Mouse (Mus musculus) heart, postnatal 36 days (tissue): Measurements from ENCODE around the gene Sel1l3. TPM values are rescaled to one million over a fixed set of nuclear protein-coding genes. Genes with fewer than 3 reads are reported as not detected.

ENCODE experiments used
- DNase-seq, 2 experiments: peaks; one replicate each; pipeline ENCODE4 v3.0.0; 2021 to 2022
- intact Hi-C: fragments of 180-260 bp; cut with DNase I; formaldehyde crosslinking; loops from one replicate; pipeline ENCODE4 v1.15.1; 2025
- total RNA-seq, 2 experiments: library from RNA; stranded (reverse); gene quantifications; 2 replicates each; pipeline ENCODE4 v1.2.3; 2021

The Sel1l3 gene
- total RNA-seq, 2 experiments from 2014 or later, result 1.3 to 2.8 TPM

DNA sequence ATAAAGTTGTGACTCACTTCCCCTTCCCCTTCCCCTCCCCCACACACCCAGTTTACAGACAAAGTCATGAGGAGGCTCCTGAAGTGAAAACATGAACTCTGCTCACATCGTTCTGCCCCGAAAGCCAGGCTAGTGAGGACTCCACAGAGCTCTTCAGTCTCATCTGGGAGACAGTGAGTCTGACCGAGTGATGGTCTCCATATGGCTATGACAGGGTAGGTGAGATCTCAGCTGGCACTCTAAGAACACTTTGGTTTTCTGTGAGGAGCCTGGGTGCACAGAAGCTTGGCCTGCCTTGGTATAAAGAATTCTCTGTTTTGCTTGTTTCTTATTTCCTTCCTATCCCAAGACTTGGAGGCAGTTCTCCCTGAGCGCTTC lies 67.1 kb downstream of the Sel1l3 start:
- DNase-seq, result no peak
- intact Hi-C loops, result no loop called here

DNA sequence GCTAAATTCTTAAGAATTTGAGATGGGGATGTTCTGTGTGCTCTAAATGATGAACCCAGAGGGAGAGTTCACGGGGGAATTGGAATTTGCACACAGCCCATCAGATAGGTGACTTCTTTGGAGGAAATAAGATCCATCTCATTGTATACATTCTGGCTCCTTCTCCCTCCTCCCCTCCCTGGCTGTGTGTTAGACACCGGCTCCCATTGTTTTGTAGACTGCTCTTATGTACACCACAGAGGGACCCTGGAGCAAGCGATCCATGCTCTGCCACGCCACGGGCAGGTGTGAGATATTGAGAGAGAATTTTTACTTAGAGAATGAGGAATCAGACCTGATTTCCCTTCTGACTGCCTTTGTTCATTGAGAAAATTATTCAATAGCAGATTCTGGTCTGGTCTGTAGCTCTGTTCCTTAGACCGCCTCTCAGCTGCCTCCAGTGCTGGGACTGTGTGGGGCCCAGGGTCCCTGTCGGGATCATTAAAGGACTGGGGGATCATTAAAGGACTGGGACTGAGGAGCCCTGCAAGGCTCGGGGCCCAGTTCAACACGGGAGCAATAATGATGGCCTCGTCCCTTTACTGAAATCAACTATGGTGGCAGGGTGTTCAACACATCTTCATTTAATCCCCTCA lies 67.6 kb downstream of the Sel1l3 start:
- DNase-seq, result no peak
- intact Hi-C loops, result no loop called here

DNA sequence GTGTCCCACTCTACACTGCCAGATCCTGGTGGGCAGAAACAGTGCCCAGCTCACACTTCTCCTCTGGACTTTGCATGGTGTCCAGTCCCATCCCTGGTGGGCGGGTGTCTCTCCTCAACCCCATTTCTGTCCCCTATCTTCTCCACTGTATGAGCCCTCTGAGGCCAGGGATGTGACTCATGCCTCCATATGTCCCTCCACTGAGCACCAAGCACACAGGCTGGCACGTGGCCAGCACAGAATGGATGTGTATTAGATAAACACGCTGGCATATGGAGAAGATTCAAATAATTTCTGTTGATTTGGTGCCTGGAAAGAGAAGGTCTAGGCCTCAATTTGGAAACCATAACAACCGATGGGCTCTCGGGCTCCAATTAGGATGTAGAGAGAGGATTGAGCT lies 71.1 kb downstream of the Sel1l3 start:
- DNase-seq, result no peak
- intact Hi-C loops, result no loop called here

DNA sequence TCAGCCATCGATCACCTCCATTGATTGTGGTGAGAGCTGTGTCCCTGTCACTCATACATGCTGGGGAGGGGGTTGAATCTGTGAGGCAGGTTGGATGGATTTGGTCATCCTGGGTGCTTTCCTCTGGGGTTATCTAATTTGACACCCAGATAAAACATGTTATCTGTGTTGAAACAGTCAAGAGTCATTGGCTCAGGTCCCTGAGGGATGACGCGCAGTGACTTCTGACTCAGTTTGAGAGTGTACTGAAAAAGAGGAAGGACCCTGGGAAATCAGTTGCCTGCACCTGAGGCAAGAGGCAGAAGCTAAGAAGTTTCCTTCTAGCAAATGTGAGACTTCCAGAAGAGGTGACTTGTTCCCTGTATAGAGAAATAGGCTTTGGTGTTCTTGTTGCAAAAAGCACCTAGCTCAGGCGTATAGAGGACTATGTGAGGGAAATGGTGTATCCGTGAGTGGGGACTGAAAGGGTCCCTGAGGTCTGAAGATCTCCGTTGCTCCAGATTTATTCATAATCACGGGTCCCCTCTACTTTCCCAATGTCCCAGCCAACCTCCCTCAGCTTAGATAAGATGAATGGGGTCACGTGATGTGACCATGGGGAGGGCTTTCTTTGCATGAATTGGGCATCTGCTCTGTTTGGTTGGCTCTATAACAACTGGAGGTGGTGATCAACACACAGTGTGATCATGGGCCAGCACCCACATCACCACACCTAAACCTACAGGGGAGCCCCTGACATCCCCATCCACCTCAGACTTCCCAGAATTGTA lies 73.4 kb downstream of the Sel1l3 start:
- intact Hi-C loops, result no loop called here
- DNase-seq, result no peak

DNA sequence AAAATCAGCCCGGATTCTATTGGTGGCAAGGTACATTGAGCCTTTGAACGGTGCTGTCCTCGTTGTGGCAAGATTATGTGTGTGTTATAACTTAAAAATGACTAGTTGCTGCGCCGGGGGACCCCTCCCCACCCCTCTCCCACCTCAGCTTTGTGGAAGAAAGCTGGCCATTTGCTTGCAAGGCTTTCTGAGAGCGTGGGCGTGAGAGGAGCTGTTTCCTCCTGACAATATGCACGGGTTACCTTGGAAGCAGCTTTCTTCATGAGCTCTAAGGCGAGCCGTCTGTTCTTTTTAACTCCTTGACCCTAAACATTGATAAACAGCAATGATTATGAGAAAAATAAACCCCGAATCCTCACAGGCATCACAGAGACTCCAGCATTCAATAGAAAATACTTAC lies 74.2 kb downstream of the Sel1l3 start:
- intact Hi-C loops, result no loop called here
- no peak for DNase-seq

DNA sequence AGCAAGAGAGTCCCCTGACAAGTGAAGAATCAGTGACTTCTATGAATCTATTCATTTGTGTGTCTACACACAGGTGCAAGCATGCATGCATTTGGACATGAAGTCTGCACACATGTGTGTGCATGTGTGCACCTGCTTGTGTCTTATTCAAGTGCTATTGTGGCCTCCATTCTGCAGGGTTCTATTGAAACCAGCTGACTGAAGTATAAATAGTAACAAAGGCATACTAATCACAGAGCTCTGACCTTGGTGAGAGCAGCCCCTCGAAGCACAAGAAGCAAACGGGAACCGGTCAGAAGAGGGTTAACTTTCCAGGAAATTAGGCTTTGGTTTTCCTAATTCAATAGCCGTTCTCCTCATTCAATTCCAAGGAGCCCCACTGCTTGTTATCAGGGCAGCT lies 74.6 kb downstream of the Sel1l3 start:
- DNase-seq, result no peak
- intact Hi-C loops, result no loop called here

DNA sequence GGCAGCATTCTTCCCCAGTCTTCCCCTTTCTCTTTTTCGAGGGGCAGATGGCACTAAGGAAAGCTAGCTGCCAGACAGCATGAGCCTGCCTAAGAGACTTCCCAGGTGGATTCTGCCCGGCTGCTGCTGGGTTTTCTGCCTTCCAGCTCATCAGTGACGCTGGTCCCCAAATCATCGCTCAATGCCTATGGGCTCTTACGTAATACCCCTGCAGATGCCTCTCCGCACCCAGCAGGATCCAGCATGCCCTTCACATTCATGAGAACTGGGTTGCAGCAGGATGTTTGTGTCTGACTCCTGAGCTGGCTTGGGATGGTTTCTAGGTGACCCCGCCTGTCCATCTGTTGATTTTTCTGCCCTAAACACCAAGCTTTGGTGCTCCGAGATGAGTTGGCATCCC lies 75.7 kb downstream of the Sel1l3 start:
- intact Hi-C loops, result no loop called here
- DNase-seq, result no peak

DNA sequence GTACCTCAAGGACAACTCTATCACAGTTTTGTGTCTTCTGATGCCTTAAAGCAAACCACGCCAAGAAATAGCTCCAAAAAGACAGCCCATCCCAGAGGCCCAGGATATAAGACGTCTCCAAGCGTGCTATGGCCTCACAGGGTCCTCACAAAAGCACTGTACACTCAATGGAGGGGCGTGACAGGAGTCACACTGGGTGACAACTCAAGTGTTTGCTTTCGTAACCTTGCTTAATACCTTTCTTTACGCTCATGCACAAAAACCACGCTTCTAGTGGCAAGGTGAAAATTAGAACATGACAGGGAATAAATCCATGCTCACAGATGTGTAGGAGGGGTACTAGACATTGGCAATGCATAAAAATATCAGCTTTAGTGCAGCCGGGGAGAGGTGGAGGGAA lies 77.7 kb downstream of the Sel1l3 start:
- DNase-seq, result no peak
- intact Hi-C loops, result no loop called here

DNA sequence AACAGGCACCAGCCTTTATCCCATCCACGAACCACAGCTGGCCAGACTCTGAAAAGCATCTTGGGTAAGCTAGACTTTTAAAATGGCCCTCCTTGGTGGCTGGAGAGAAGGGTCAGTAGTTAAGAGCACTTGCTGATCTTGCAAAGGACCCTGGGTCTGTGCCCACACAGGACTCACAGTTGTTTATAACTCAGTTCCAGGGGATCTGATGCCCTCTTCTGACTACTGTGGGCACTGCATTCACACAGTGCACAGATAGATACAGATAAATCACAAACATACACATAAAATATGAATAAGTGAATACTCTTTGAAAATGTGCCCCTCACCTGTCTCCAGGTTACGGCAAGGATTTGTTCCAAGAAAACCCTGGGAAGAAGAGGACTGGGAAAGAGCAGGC lies 79.7 kb downstream of the Sel1l3 start:
- DNase-seq, result no peak
- intact Hi-C loops, result no loop called here

DNA sequence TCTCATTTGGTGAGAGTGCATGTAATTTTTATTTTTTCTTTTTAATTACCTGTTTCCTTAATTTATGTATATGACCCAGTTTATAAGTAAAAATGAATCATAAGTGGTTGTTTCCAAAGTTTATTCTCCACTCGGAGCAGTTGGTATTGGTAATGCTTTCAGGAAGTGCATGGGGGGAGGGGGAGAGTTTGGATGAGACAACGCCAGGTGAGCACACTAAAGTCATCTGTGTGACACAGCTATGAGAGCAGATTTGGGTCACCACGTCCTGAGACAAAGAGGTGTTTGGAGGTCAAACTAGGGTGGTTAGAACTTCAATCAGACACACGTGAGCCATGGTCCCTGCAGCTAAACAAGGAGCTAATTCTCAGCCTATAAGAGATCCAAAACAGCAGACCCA lies 89.0 kb downstream of the Sel1l3 start:
- no peak for DNase-seq
- intact Hi-C loops, result no loop called here

DNA sequence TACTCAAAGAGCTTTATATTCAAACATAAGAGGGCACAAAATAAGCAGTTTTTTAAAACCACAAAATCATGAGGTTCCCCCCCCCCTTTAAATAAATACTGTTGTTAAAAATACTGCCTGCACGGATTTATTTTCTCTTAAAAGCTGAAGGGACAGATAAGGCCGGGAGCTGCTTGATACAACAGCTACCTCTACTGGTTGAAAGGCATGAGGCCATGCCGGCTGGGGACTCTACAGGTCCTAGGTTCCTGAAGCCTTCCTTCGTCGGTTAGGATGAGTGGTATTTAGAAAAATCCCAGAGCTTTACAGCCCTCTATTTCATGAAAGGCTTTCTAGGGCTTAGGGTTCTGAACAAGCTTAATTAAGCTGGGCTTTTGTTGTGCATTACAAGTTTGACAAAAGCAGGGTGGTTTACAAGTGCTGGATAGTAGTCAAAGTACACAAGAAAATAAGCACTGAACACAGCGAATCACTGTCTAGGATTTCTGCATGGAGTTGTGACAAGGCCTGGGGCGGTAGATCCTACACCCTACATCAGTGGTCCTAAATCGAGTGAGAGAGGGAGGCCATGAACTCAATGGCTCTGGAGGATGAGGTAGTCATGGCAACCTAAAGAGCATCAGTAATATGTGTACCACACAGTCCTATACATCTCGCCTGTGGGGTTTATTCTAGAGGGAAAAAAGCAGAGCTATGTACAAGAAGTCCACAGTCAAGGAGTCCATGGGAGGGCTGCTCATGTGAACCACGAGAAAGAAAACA lies 90.0 kb downstream of the Sel1l3 start:
- DNase-seq, result peak; percentile 4 to 10
- intact Hi-C loops, result loop anchor here (1.0 kb wide), 1 partner anchor 244 kb away; no protein-coding TSS in a partner anchor

DNA sequence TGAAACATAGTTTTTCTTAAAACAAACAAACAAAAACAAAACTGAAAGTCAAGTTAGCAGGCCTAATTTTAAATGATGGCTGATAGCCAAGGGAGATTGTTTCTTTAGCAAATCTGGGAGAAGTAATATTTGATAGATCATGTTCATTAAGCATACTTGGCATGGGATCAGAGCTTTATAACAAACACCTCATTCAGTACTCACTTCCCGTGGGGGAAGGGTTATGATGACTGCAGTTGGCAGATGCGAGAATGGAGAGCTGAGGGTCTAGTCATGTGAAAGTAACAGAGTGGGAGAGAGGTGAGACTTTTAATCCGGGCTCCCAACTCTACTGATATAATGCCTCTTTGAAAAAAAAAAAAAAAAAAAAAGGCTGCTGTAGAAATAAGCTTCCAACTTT lies 94.0 kb downstream of the Sel1l3 start:
- intact Hi-C loops, result no loop called here
- no peak for DNase-seq

DNA sequence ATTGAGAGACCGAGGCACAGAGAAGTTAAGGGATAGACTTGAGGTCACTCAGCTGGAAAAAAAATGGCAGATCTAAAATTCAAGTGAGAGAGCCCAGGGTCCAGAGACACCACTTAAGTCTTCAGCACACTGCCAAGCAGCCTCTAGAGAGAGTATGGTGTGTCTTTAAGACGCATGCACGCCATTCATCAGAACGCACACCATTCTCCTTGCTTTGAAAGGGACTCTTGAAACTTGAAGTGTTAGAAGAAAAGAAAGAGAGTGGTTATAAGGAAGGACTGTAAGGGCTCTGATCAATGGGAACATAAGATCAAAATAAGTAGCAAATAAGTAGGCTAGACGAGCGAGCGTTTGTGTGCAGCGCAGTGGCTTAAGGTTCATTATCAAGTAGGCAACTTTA lies 95.5 kb downstream of the Sel1l3 start:
- intact Hi-C loops, result no loop called here

DNA sequence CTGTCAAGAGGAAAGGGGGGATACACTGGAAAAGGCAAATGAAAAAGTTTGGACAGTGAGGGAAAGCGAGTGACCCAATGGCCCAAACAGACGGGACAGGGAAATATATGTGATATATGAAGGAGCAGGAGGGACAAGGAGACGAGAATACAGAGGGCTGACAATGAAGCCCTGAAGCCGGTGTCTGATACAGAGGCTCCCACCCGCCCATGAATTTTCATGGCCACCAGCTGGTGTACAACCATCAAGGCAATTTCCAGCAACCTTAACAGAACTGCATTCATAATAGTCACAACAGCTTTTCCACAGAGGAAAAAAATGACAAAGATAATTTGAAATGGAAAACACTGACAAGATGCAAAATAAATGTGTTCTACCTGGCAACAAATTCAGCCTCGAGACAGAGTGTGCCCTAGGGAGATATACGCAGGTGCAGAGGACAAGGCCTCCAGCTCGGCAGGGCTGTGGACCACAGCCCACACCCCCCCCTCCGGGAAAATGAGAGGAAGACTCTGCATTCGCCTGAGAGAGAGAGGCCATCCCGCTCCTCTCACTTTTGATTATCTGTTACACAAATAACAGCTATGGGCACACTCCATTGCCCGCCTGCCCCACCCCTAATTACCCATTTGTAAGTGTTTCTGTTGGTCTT lies 99.0 kb downstream of the Sel1l3 start:
- intact Hi-C loops, result no loop called here

More for the DNA sequence above, 95.5 kb downstream of the Sel1l3 start:
- DNase-seq, result no peak

DNA sequence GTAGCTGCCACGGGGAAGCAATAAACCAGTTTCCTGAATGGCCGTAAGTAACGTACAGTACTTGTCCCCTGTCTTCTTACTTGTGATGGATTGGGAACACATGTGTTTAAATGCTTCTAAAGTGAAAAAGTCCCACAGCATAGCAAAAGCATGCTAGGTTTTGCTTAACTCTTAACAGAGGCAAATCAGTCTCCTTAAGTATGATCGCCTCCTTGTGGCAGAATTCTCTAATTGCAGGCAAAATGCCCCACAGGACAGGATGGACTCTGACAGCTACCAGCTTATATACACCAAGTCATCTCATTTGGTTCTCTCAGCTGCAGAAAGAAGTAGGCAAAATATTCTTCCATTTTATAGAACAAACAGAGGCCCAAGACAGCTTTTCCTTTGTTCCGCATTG lies 100.8 kb downstream of the Sel1l3 start:
- no peak for DNase-seq
- intact Hi-C loops, result no loop called here

More for the DNA sequence above, 99.0 kb downstream of the Sel1l3 start:
- DNase-seq, result no peak

DNA sequence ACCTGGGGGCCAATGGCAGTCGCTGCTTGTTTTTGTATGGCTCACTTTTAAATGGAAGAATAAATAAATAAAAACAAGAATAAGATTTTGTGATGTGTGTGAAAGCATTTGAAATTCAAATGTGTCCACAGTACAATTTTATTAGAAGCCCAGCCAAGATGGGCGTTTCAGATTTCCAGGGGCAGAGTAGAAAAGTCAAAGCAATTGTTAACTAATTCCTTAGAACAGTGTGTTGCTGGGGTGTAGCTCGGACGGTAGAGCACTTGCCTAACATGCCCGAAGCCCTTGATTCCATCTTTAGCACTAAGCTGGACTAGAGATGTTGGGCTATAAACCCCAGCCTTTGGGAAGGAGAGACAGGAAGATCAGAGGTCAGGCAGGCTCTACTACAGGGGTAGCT lies 102.7 kb downstream of the Sel1l3 start:
- no peak for DNase-seq
- intact Hi-C loops, result no loop called here

DNA sequence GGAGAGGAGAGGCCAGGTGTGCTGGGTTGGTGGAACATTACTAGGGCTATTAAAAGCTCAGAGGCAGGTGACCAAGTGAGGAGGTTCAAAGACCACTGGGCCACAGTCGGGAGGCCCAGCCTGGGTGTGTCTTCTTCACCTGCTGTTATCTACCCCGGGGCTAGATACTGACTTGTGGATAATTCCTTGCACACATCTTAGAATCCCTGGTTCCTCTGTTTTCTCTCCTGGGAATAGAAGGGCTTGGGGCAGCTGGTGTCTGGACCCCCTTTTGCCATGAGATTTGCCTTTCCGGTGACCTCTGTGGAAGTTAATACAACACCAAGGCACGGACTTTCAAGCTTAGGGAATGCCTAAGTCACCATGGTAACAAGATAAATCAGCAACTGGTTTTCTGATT lies 103.5 kb downstream of the Sel1l3 start:
- intact Hi-C loops, result no loop called here
- no peak for DNase-seq

DNA sequence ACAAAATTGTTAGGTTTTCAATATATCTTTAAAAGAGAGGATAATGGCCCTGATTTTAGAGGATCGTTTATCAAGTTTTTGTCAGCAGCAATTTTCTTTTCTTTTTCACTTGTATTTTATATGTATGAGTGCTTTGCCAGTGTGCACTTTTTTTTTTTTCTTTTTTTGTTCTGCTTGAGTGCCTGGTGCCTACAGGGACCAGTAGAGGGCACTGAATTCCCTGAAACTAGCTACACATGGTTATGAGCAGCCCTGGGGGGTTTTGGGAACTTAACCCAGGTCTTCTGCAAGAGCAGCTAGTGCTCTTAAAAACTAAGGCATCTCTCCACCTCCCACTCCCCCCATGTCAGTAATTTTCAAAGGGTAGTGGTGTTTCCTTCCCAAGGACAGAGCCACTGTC lies 105.1 kb downstream of the Sel1l3 start:
- intact Hi-C loops, result no loop called here

DNA sequence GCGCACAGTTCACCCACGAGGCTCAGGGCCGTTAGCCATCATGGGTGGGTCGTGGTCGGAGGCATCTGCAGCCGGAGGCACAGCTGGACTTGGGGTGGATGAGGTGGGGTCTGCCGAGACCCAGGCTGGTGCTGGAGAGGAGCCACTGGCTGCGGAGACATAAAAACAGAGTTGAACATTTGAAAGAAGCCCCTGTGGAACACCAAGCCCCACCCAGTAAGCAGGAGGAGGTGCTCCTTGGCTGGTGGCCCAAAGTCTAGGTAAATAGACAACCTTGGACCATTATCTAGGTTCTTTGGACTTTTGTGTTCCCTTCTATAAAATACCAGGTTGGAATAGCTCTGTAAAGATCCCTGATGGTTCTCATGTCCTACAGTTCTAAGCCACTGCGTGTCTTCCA lies 105.7 kb downstream of the Sel1l3 start:
- no peak for DNase-seq
- intact Hi-C loops, result no loop called here

More for the DNA sequence above, 105.1 kb downstream of the Sel1l3 start:
- no peak for DNase-seq

DNA sequence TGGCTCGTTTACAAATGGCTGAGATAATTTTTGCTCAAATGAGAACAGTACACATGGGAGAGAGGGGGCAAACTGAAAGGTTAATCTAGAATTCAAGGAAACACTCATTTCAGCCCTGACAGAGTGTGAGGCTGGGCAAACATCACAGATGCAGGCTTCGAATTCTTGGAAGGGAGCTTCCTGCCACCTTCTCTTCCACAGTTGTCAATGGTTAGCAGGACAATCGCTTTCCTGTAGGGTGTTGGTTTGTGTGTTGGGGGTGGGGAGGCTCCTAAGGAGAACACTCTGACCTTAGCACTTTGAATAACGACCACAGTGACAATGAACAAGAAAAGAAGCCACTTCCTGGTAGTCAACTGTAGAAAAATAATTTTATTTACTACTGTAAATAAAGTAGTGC lies 107.0 kb downstream of the Sel1l3 start:
- intact Hi-C loops, result no loop called here
- no peak for DNase-seq

DNA sequence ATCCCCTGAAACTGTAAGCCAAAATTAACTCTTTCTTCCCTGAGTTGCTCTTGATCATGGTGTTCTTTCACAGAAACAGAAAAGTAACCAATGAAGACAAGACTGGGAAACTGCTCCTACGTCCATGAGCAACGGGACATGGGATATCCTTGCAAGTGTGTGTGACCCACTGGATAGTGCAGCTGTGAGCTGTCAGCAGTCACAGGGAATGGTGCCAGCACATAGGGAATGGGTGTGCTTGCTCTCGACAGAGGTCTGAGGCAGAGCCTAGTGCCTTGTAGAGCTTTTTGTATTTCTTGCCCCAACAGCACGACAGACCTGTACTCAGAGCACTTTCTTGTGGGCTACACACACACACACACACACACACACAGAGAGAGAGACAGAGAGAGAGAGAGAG lies 107.6 kb downstream of the Sel1l3 start:
- intact Hi-C loops, result no loop called here
- DNase-seq, result no peak
